ENCODE assay signal across 13 mouse cellular contexts in genomic region chr8:82665131-82665530, GRCm38 (mm10).
"Had no signal": no experiment of that assay in that cellular context is flagged by ENCODE, and none has a peak within 500 bp of the region (broad histone marks: within the 10 kb centered on the region; RNA-seq: fewer than 3 reads in every experiment).

No protein-coding gene starts in this region.

- DNase-seq: gastrocnemius, postnatal 14 days; gastrocnemius, postnatal 36 days; heart, adult 18-20 months; heart, postnatal 10 days; heart, postnatal 36 days; kidney, adult 11 months; kidney, adult 2 months; kidney, adult 9 months; kidney, postnatal 14 days; kidney, postnatal 36 days; layer of hippocampus, adult 9-11 months; layer of hippocampus, postnatal 36 days; left cerebral cortex, postnatal 4 days had no signal
